In genomic region chr10:38567270-38567669, GRCm38 (mm10) we compare ENCODE assay signal across 25 mouse cellular contexts.
A peak's percentile ranks its signal among the peaks of the same experiment; 100 is the strongest.
DNase-seq lines count a peak whose midpoint lies in the region; ATAC-seq and TF ChIP-seq lines count a peak whose summit lies in the region.
"Had no signal": no experiment of that assay in that cellular context is flagged by ENCODE, and none has a peak within 500 bp of the region (broad histone marks: within the 10 kb centered on the region; RNA-seq: fewer than 3 reads in every experiment).

No protein-coding gene starts in this region.

- H3K4me2 ChIP-seq in embryonic facial prominence, embryonic 13.5 days: no peak overlapping the region
- no peak overlapping the region for H3K4me2 ChIP-seq in limb, embryonic 14.5 days (replicated peaks; ENCODE audit: low read depth, low read length, severe bottlenecking)
- H3K4me2 ChIP-seq in hindbrain, embryonic 16.5 days (ENCODE audit: low read length): no peak overlapping the region
- H3K4me2 ChIP-seq: embryonic facial prominence, embryonic 12.5 days; heart, embryonic 12.5 days; heart, embryonic 15.5 days; hindbrain, embryonic 13.5 days had no signal

- H3K4me1 ChIP-seq in embryonic facial prominence, embryonic 13.5 days: 0 out of 2 replicates have a peak, but pooled peaks cover 2% of the 10 kb centered on the region
- H3K4me1 ChIP-seq in limb, embryonic 14.5 days (ENCODE audit: control insufficient read depth, insufficient read depth, low read length): peaks cover 4% of the 10 kb centered on the region; the same call in 1 of the 2 replicates
- no peaks in the 10 kb centered on the region for H3K4me1 ChIP-seq in hindbrain, embryonic 16.5 days (ENCODE audit: control insufficient read depth, insufficient read depth, low read depth, low read length)
- H3K4me1 ChIP-seq: embryonic facial prominence, embryonic 12.5 days; heart, embryonic 12.5 days; heart, embryonic 15.5 days; hindbrain, embryonic 10.5 days; hindbrain, embryonic 13.5 days had no signal

- no peak for TF ChIP-seq POLR2A in limb, embryonic 14.5 days (IDR thresholded peaks at IDR 0.05; ENCODE audit: borderline replicate concordance, extremely low read depth, insufficient read depth, insufficient read length)

- no peak overlapping the region for H3K4me3 ChIP-seq in embryonic facial prominence, embryonic 13.5 days
- H3K4me3 ChIP-seq in limb, embryonic 14.5 days (replicated peaks; ENCODE audit: low read length): no peak overlapping the region
- H3K4me3 ChIP-seq in hindbrain, embryonic 16.5 days (ENCODE audit: low read length): no peak overlapping the region
- H3K4me3 ChIP-seq: embryonic facial prominence, embryonic 12.5 days; heart, embryonic 12.5 days; heart, embryonic 15.5 days; hindbrain, embryonic 10.5 days; hindbrain, embryonic 13.5 days had no signal

- WGBS in embryonic facial prominence, embryonic 13.5 days: 39% methylated on average over 1 of the region's 1 CpGs
- WGBS in limb, embryonic 14.5 days: 43% methylated on average over 1 of the region's 1 CpGs
- WGBS in hindbrain, embryonic 16.5 days: 90% methylated on average over 1 of the region's 1 CpGs

- peak overlapping the region; percentile 78; the same call in 1 of the 2 replicates for H3K27ac ChIP-seq in embryonic facial prominence, embryonic 13.5 days
- no peak overlapping the region for H3K27ac ChIP-seq in limb, embryonic 14.5 days (replicated peaks; ENCODE audit: low read depth, low read length)
- no peak overlapping the region for H3K27ac ChIP-seq in hindbrain, embryonic 16.5 days (ENCODE audit: low read depth, low read length)
- H3K27ac ChIP-seq: embryonic facial prominence, embryonic 12.5 days; heart, embryonic 15.5 days; hindbrain, embryonic 10.5 days; hindbrain, embryonic 13.5 days had no signal

- peak; percentile 73 for DNase-seq in Muller cell, postnatal 12 days (ENCODE audit: inconsistent ontology term)
- peak; percentile 67 for DNase-seq in forelimb bud, embryonic 11.5 days (ENCODE audit: low read depth, low spot score)
- DNase-seq in limb, embryonic 14.5 days (ENCODE audit: low spot score): peak; percentile 71
- no peak for DNase-seq in urinary bladder, postnatal 36 days (ENCODE audit: low spot score in 2 of 2)
- DNase-seq: adrenal gland, adult 8-10 months; adrenal gland, postnatal 25 days; cerebellum, adult 11-12 months; cerebellum, adult 8-10 months; cerebellum, postnatal 36 days; embryo, embryonic 11 days; forebrain, postnatal 0 days; gastrocnemius, postnatal 25 days; heart, adult 18-20 months; heart, postnatal 10 days; heart, postnatal 36 days had no signal

- H3K36me3 ChIP-seq in embryonic facial prominence, embryonic 13.5 days: no peaks in the 10 kb centered on the region
- H3K36me3 ChIP-seq in limb, embryonic 14.5 days (ENCODE audit: control insufficient read depth, insufficient read depth, low read length): no peaks in the 10 kb centered on the region
- no peaks in the 10 kb centered on the region for H3K36me3 ChIP-seq in hindbrain, embryonic 16.5 days (ENCODE audit: control insufficient read depth, insufficient read depth, low read length)
- H3K36me3 ChIP-seq: embryonic facial prominence, embryonic 12.5 days; heart, embryonic 12.5 days; heart, embryonic 15.5 days; hindbrain, embryonic 10.5 days; hindbrain, embryonic 13.5 days had no signal

- ATAC-seq in embryonic facial prominence, embryonic 13.5 days (ENCODE audit: insufficient number of reproducible peaks, insufficient read depth, low FRiP score, low TSS enrichment, low read depth): no peak
- peak; percentile 68; the same call in 1 of the 2 replicates for ATAC-seq in limb, embryonic 14.5 days (ENCODE audit: low FRiP score, low read depth)
- no peak for ATAC-seq in hindbrain, embryonic 16.5 days
- ATAC-seq: activated CD4-positive, CD25-positive, alpha-beta regulatory T cell, adult 4 months; CD4-positive, CD25-positive, alpha-beta regulatory T cell, adult 4 months; forebrain, embryonic 14.5 days; forebrain, postnatal 0 days had no signal

- no peaks in the 10 kb centered on the region for H3K27me3 ChIP-seq in embryonic facial prominence, embryonic 13.5 days
- H3K27me3 ChIP-seq in limb, embryonic 14.5 days (ENCODE audit: control insufficient read depth, insufficient read depth, low read length): no peaks in the 10 kb centered on the region
- no peaks in the 10 kb centered on the region for H3K27me3 ChIP-seq in hindbrain, embryonic 16.5 days (replicated peaks; ENCODE audit: control insufficient read depth, insufficient read depth, low read length)
- H3K27me3 ChIP-seq: embryonic facial prominence, embryonic 12.5 days; heart, embryonic 12.5 days; heart, embryonic 15.5 days; hindbrain, embryonic 13.5 days had no signal

- no peak overlapping the region for H3K9ac ChIP-seq in embryonic facial prominence, embryonic 13.5 days
- H3K9ac ChIP-seq in limb, embryonic 14.5 days (ENCODE audit: low read depth, low read length, severe bottlenecking): no peak overlapping the region
- H3K9ac ChIP-seq in hindbrain, embryonic 16.5 days (ENCODE audit: low read depth, low read length): no peak overlapping the region
- H3K9ac ChIP-seq: embryonic facial prominence, embryonic 12.5 days; forebrain, postnatal 0 days; heart, embryonic 12.5 days; heart, embryonic 15.5 days; hindbrain, embryonic 13.5 days had no signal

- no peaks in the 10 kb centered on the region for H3K9me3 ChIP-seq in embryonic facial prominence, embryonic 13.5 days
- no peaks in the 10 kb centered on the region for H3K9me3 ChIP-seq in limb, embryonic 14.5 days (ENCODE audit: control insufficient read depth, low read length)
- H3K9me3 ChIP-seq in hindbrain, embryonic 16.5 days (ENCODE audit: control insufficient read depth, low read length): no peaks in the 10 kb centered on the region
- H3K9me3 ChIP-seq: embryonic facial prominence, embryonic 12.5 days; heart, embryonic 12.5 days; heart, embryonic 15.5 days; hindbrain, embryonic 10.5 days; hindbrain, embryonic 13.5 days had no signal

Comparison
In these comparisons a context has a peak if more than half of its experiments do, and no peak if none do; other contexts are left out.
1. DNase-seq: peak in Muller cell, postnatal 12 days (single experiment), forelimb bud, embryonic 11.5 days (single experiment) and limb, embryonic 14.5 days (single experiment); none in urinary bladder, postnatal 36 days (0 of 2).